Mouse (Mus musculus): ENCODE results near the gene Mpp5.

DNA sequence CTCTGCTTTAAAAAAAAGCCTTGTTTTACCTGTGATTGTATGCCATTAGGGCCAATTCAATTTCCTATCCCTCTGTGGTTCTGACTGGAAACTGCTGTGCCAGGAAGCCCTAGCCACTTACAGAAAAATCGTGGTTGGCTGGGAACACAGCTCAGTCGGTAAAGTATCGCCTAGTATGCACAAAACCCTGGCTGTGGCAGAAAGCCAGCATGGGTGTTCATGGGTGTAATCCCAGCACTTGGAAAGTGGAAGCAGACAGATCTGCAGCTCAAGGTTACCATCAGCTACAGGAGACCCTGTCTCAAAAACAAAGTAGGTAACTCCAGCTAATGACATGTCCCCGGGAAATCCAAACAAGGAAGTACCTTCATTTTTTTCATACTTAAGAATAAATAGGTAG, 91.2 kb downstream of the Mpp5 start:
- TF ChIP-seq CTCF (conservative IDR thresholded peaks at IDR 0.05; ENCODE audit: low read length) (no peak), NANOG (IDR thresholded peaks at IDR 0.05; ENCODE audit: borderline replicate concordance, low read length) (no peak), POU5F1 (IDR thresholded peaks at IDR 0.05; ENCODE audit: borderline replicate concordance, low read length) (no peak)

Measured in E14TG2a.4 (cell line).